Comparison of ENCODE assay signal across 8 mouse cellular contexts in genomic region chr12:108494011-108494541, GRCm38 (mm10).
A peak's percentile ranks its signal among the peaks of the same experiment; 100 is the strongest.
DNase-seq lines count a peak whose midpoint lies in the region; ATAC-seq lines count a peak whose summit lies in the region.

No protein-coding gene starts in this region.

- H3K27me3 ChIP-seq in embryonic facial prominence, embryonic 13.5 days, result no peaks in the 10 kb centered on the region
- no peaks in the 10 kb centered on the region for H3K27me3 ChIP-seq in hindbrain, embryonic 15.5 days
- H3K27me3 ChIP-seq in midbrain, embryonic 13.5 days, result no peaks in the 10 kb centered on the region

- no peak overlapping the region for H3K9ac ChIP-seq in embryonic facial prominence, embryonic 13.5 days
- H3K9ac ChIP-seq in hindbrain, embryonic 15.5 days, result no peak overlapping the region
- no peak overlapping the region for H3K9ac ChIP-seq in midbrain, embryonic 13.5 days (replicated peaks)

- no peak overlapping the region for H3K4me3 ChIP-seq in embryonic facial prominence, embryonic 13.5 days
- no peak overlapping the region for H3K4me3 ChIP-seq in hindbrain, embryonic 15.5 days
- no peak overlapping the region for H3K4me3 ChIP-seq in midbrain, embryonic 13.5 days (replicated peaks)

- no peak overlapping the region for H3K27ac ChIP-seq in embryonic facial prominence, embryonic 13.5 days
- no peak overlapping the region; the same call in 1 of the 2 replicates for H3K27ac ChIP-seq in hindbrain, embryonic 15.5 days (replicated peaks)
- no peak overlapping the region for H3K27ac ChIP-seq in midbrain, embryonic 13.5 days

- no peaks in the 10 kb centered on the region for H3K36me3 ChIP-seq in embryonic facial prominence, embryonic 13.5 days
- no peaks in the 10 kb centered on the region for H3K36me3 ChIP-seq in hindbrain, embryonic 15.5 days
- no peaks in the 10 kb centered on the region for H3K36me3 ChIP-seq in midbrain, embryonic 13.5 days

- peak; percentile 49 for DNase-seq in gastrocnemius, adult 18-20 months (ENCODE audit: low spot score)
- no peak for DNase-seq in gastrocnemius, postnatal 25 days
- peak; percentile 33 to 50 for DNase-seq in adrenal gland, postnatal 36 days
- peak; percentile 48 to 63 for DNase-seq in layer of hippocampus, postnatal 10 days (ENCODE audit: low spot score in 2 of 2)
- DNase-seq in thymus, postnatal 36 days, result peak; percentile 7 to 9

- WGBS in embryonic facial prominence, embryonic 13.5 days, result 14% methylated on average over 4 of the region's 4 CpGs
- 20% methylated on average over 4 of the region's 4 CpGs for WGBS in hindbrain, embryonic 15.5 days
- 25% methylated on average over 4 of the region's 4 CpGs for WGBS in midbrain, embryonic 13.5 days

- H3K4me2 ChIP-seq in embryonic facial prominence, embryonic 13.5 days, result 0 out of 2 replicates have a peak overlapping the region, but pooled peaks have one; percentile 19
- no peak overlapping the region for H3K4me2 ChIP-seq in hindbrain, embryonic 15.5 days
- H3K4me2 ChIP-seq in midbrain, embryonic 13.5 days (replicated peaks), result no peak overlapping the region

- ATAC-seq in embryonic facial prominence, embryonic 13.5 days (ENCODE audit: insufficient number of reproducible peaks, insufficient read depth, low FRiP score, low TSS enrichment, low read depth), result no peak
- peak; percentile 64; the same call in 1 of the 2 replicates for ATAC-seq in hindbrain, embryonic 15.5 days (ENCODE audit: low FRiP score, low read depth)
- ATAC-seq in midbrain, embryonic 13.5 days, result peak; percentile 62

- H3K9me3 ChIP-seq in embryonic facial prominence, embryonic 13.5 days, result no peaks in the 10 kb centered on the region
- H3K9me3 ChIP-seq in hindbrain, embryonic 15.5 days, result no peaks in the 10 kb centered on the region
- H3K9me3 ChIP-seq in midbrain, embryonic 13.5 days, result no peaks in the 10 kb centered on the region

- H3K4me1 ChIP-seq in embryonic facial prominence, embryonic 13.5 days, result peaks cover 30% of the 10 kb centered on the region
- H3K4me1 ChIP-seq in hindbrain, embryonic 15.5 days (replicated peaks), result peaks cover 19% of the 10 kb centered on the region
- peaks cover 41% of the 10 kb centered on the region for H3K4me1 ChIP-seq in midbrain, embryonic 13.5 days (replicated peaks)
